Mouse (Mus musculus) cerebellum, adult 8-10 months (tissue): ENCODE results near the gene Eml2.

Source experiments
- DNase-seq: peaks from one replicate; pipeline ENCODE4 v3.0.0; 2022

Eml2 gene

GRCm38 (mm10) chr7:19208201-19208910 lies 32.1 kb downstream of the Eml2 start:
- DNase-seq: no peak

DNA sequence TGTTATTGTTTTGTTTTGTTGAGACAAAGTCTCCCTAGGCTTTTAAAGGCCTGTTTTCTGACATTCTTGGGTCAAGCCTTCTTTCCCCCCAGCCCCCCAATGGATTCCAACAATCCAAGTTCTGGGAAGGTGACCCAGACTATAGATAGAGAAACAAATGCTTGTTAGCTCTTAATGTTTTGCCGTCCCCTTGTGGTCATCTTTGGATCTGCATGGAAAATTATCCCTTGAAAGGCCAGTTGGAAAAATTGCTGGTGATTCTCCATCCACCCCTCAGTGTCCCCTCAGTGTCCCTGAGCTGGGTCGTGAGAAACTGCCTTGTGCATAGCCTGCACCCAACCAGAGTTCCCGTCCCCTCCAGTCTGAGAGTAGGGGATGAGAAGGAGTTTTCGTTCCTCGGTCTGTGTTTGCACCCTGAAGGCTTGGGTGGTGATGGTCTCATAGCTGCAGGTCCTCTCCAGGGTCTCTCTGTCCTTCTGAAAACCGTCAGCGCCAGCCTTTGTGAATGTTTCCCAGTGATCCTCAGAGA lies 32.8 kb downstream of the Eml2 start:
- DNase-seq: peak; percentile 60

DNA sequence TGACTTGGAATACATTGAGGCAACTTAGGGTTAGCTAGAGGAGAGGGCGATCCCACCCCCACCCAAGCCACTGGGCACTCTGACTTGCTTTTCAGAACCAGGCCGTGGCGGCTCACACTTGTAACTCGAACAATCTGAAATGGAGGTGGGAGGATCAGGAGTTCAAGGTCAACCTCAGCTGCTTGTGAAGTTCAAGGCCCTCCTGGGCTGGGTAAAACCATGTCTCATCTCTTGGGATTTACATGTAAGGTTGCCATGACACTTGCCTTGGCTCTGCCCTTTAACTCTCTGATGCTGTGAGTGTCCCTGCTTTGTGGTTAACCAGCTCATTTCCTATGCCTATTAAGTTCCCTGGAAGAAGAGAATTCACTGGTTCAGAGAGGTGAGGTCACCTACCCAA lies 33.3 kb downstream of the Eml2 start:
- DNase-seq: no peak

DNA sequence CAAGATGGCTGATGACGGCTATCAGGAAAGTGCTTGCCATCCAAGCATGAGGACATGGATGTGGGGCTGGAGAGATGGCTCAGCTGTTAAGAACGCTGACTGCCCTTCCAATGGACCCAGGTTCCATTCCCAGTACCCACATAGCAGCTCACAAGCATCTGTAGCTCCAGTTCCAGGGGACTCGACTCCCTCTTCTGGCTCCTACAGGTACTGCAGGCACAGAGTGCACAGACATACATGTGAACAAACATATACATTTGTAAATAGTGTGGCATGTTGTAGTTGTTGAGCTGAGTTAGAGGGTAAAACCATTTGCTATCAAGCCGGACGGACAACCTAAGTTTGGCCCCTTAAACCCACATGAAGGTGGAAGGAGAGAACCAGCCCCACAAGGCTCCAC lies 33.8 kb downstream of the Eml2 start:
- no peak for DNase-seq

- DNase-seq: no peak
Measured at GRCm38 (mm10) chr7:19211041-19211675, 34.9 kb downstream of the Eml2 start.

- no peak for DNase-seq
Measured at GRCm38 (mm10) chr7:19211996-19212755, 36.0 kb downstream of the Eml2 start, which contains the start of gene Gpr4. Gene Gpr4, plus strand, starts transcription at chr7:19212538.

DNA sequence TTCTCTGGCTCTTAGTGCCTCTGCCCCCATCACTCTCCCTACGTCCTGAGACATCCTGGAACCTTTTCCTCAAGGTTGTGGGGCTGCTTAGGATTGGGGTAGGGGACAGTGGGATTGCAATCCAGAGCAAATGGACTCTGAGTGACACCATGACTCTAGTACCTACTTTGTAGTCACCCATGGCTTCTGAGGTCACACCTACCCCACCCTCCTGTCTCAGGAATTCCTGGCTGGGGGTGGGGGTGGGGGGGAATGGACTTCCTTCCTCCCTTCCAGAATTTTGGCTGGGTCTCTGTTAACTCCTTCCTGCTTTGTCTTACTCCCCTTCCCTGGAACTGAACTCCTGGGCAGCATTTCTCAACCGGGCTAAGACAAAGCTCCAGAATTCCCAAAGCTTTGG lies 37.2 kb downstream of the Eml2 start:
- DNase-seq: no peak

GRCm38 (mm10) chr7:19214369-19214768 lies 38.1 kb downstream of the Eml2 start:
- DNase-seq: no peak

DNA sequence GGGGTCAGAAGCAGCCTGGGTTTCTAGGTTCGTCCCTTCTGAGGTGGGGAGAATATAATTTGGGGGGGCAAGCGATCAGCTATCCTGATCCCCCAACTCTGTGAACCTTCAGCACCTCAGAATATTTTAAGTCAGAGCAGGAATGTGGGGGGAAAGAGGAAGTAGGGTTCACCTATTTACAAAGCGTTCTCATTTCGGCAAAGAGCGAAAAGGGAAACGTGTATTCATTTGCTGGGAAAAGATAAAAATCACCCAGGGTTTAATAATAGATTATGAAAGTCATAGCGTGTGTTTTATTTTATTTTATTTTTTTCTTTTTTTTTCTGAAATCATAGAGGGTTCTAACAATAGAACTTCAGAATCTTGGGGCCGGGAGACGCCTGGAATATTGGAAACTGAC lies 38.7 kb downstream of the Eml2 start:
- DNase-seq: no peak

DNA sequence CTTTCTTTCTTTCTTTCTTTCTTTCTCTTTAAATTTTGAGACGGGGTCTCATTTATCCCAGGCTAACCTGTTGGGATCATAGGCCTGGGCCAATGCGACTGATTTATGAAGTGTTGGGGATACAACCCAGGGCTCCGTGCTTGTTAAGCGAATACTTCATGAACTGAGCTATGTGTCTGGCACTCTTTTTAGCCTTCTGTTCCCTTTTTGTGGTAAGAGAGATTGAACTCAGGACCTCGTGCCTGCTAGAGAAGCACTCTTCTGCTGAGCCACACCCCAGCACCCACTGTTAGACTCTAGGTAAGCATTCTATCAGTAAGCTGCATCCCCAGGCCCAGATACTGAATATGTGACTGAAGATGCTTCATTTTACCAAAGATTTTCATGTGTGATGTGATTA lies 41.3 kb downstream of the Eml2 start:
- DNase-seq: no peak

GRCm38 (mm10) chr7:19217944-19218343 lies 41.7 kb downstream of the Eml2 start:
- DNase-seq: no peak

GRCm38 (mm10) chr7:19220061-19220460 lies 43.8 kb downstream of the Eml2 start:
- no peak for DNase-seq

DNA sequence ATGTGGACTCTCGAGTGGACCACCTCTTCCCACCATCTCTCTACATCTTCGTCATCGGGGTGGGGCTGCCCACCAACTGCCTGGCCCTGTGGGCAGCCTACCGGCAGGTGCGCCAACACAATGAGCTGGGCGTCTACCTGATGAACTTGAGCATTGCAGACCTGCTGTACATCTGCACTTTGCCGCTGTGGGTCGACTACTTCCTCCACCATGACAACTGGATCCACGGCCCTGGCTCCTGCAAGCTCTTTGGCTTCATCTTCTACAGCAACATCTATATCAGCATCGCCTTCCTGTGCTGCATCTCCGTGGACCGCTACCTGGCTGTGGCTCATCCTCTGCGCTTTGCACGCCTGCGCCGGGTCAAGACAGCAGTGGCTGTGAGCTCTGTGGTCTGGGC lies 46.0 kb downstream of the Eml2 start:
- DNase-seq: no peak

GRCm38 (mm10) chr7:19222875-19223274 lies 46.7 kb downstream of the Eml2 start:
- no peak for DNase-seq

GRCm38 (mm10) chr7:19224933-19225332 lies 48.7 kb downstream of the Eml2 start:
- no peak for DNase-seq

- DNase-seq: peak; percentile 46
Measured at GRCm38 (mm10) chr7:19226817-19227797, 50.9 kb downstream of the Eml2 start.

- peak; percentile 98 for DNase-seq
Measured at GRCm38 (mm10) chr7:19227883-19228792, 51.9 kb downstream of the Eml2 start, which contains the start of gene Opa3. Gene Opa3, plus strand, starts transcription at chr7:19228334.

DNA sequence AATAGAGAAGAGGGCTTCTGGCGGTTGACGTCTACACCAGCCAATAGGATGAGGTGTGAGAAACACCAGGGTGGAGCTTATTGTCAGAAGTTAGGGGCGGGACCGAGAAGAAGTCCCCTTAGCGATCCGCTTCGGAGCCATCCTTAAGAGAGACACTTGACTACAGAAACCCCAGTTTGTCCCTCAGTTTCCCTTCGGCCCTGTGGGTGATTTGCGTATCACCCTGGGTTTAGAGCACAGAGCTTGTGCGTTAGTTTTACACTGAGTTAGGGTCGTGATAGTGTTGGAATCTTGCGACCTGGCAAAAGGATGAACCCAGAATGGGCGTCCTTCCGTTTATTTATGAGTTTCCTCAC lies 52.5 kb downstream of the Eml2 start:
- no peak for DNase-seq

- DNase-seq: no peak
Measured at GRCm38 (mm10) chr7:19229404-19229803, 53.2 kb downstream of the Eml2 start.

DNA sequence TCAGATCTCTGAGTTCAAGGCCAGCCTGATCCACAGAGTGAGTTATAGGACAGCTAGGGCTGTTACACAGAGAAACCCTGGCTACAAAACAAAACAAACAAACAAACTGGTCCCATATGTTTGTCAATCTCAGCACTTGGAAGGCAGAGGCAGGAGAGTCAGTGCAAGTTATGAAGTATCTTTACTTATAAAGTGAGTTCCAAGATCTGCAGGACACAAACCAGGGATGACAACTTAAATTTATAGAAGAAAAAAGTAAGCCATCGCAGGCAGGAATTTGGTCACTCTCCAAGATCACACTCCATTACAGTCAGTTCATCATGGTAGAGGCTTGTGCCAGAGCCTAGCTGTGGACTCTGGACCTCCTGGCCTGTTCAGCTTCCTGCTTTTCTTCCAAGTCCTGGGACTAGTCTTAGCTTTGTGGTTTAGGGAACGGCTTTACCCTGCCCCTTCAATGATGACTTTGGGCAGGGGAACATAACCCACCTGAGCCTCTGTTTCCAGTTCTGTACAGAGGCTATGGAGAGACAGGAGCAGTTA lies 53.9 kb downstream of the Eml2 start:
- DNase-seq: no peak

DNA sequence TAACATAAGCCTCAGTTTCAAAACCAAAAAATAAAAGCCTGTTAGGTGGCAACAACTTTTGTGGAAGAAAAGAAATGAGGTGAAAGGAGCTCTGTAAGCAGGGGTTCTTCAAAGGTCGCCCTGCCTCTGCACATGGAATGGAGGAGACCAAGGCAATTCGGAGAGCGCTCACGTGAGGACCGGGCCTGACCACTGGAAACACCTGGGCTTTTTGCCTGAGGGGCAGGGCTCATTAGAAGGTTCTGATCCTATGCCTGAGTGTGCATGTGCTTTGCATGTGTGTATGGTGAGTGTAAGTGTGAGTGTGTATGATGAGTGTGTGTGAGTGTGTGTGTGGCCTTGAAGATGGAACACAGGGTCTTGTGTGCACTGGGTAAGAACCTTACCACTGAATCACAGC lies 54.7 kb downstream of the Eml2 start:
- DNase-seq: no peak
